Mouse (Mus musculus) right cerebral cortex, postnatal 4 days (tissue): ENCODE data around the gene Gm10282.

Experiments used
- DNase-seq: peaks from one replicate; pipeline ENCODE4 v3.0.0-alpha.2; 2022

Gene Gm10282

DNA sequence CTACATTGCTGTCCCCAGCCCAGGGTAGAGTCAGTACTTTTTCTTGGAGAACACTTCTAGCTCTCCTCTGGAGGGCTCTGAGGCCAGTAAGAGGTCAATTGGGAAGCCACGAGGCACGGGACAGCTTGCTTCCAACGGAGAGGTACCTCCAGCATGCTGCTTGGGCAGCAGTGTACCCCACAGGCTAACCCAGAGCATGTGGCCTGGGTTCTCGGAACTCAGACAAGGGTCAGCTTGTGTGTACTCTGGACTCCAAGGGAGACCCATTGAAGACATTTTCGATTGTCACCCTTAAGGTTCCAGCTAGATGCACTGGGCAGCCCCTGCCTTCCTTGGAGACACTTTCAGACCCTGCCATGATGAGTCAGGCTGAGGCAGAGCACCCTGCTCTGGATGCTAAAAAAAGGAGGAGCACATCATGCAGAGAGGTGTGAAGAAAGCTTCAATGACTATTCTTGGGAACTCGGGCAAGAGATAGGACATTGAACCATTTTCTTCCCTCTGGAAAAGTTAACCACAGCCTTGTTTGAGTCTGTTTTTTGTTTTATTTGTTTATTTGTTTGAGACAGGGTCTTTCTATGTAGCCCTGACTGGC, 18.2 kb upstream of the Gm10282 start:
- no peak for DNase-seq

- no peak for DNase-seq
Measured at GRCm38 (mm10) chr8:72322471-72322889, 17.4 kb upstream of the Gm10282 start.

DNA sequence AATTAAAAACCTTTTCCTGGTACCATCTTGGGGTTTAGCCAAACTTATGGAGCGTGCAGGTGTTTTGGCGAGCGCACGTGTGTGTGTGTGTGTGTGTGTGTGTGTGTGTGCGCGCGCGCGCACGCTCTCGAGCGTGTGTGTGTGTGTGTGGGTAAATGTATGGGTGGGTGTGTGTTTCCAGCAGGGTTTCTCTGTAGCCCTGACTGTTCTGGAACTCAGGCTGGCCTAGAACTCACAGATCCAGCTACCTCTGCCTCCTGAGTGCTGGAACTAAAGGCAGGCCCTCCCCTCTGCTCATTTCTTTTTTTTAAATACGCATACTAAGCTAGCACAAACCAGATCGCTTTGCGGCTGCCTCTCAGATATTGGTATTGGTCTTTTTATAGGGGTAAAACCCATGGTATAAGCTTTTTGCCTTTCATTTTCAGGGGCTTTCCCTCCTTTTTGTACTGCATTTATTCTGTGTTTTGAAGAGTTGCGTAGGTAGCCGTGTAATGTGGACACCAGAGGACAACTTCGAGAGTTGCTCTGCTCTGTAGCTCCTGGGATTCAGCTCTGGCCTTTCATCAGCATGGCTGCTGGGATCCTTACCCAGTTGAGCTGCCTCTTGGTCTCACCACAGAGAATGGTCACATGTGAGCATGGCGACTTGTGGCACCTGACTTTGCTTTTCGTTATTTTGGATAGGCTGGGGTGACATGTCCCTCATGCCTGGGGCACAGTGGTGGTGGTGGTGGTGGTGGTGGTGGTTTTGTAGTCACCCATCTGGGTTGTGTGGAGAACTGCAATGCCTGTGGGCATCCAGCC, 16.8 kb upstream of the Gm10282 start:
- no peak for DNase-seq

DNA sequence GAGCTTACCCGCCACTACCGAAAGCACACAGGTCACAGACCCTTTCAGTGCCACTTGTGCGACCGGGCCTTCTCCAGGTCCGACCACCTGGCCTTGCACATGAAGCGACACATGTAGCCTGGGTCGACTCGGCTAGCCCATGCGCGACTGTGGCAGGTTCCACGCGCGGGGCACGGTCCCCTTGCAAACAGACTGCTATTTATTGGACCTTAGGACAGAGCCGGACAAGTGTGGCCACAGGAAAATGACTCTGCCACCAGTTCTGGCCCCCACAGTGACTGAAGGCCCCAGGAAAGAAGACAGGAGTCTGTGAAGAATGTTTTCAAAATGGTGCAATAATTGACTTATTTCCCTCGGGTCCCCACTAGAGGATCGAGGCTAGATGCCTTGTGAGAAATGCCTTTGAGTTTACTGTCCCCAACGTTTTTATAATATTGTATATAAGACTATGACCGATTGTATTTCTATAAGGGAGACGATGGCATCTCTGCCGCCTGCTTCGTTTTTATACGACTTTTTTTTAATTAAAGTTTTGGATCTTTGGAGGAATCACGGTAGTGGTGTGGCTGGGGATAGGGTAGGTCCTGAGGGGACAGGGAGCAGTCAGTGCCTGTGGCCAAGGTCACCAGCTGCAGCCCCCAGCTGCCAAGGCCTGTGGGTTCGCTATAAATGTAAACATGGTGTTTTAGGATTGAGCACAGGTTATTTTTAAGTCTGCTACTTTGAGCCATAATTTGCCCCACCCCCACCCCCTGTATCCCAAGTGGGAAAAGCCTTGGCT, 15.9 kb upstream of the Gm10282 start:
- no peak for DNase-seq

GRCm38 (mm10) chr8:72319921-72320802, 15.1 kb upstream of the Gm10282 start:
- peak; percentile 20 for DNase-seq

- peak; percentile 35 for DNase-seq
Measured at GRCm38 (mm10) chr8:72319397-72319796, 14.3 kb upstream of the Gm10282 start.

GRCm38 (mm10) chr8:72318801-72319322, 13.8 kb upstream of the Gm10282 start, which contains the start of gene Klf2:
TSS of gene Klf2 (plus strand) at chr8:72319033.
- DNase-seq, result peak; percentile 88

GRCm38 (mm10) chr8:72317741-72318301, 12.8 kb upstream of the Gm10282 start:
- DNase-seq, result no peak

DNA sequence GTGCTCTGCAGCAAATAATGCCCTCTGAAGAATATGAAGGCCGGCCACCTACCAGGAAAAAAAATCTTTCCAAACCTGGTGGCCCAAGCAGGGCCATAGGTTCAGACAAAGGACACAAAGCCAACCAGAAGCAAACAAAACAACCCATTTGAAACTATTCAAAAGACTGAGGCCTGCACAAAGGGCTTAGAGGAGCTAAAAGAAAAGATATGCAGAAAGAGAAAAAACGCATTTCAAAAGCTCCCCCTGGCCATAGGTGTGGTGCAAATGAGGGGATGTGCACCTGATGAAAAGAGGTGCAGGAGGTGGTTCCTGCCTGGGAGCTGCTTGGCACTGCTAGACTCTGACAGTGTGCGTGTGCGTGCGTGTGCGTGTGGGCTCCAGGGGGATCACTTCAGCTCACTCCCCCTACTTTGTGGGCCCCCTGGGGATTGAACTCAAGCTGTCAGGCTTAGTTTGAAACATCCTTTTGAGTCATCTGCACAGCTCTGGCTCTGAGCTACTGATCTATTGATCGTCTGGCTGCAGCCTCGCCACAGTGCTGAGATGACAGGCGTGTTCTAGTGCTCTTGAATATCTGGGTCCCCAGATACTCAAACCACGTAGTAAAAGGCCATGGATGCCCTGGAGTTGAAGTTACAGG, 11.1 kb upstream of the Gm10282 start:
- DNase-seq, result no peak

DNA sequence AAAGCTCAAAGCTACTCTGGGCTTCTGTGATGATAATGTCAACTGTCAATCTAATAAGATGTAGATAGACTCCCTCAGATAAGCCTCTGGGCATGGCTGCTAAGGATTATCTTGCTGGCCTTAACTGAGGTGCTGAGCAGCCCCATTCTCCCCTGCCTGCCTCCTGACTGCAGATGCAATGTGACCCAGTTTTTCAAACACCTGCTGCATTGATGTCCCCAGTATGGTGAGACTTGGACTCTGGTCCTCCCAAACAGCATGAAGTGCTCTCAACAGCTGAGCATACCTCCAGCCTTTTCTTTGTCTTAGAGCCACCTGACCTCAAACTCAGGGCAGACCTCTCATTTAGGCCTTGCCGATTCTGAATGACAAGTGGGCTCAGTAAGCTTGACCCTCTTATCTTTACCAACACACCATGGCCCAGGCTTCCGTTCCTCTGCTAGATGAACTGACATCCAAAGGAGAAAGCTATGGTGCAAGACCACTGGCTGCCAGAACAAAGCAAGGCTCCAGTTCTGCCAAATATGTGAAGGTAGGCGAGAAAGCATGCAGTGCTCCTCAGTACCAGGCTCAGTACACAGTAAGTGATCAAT, 8.0 kb upstream of the Gm10282 start:
- DNase-seq, result no peak

DNA sequence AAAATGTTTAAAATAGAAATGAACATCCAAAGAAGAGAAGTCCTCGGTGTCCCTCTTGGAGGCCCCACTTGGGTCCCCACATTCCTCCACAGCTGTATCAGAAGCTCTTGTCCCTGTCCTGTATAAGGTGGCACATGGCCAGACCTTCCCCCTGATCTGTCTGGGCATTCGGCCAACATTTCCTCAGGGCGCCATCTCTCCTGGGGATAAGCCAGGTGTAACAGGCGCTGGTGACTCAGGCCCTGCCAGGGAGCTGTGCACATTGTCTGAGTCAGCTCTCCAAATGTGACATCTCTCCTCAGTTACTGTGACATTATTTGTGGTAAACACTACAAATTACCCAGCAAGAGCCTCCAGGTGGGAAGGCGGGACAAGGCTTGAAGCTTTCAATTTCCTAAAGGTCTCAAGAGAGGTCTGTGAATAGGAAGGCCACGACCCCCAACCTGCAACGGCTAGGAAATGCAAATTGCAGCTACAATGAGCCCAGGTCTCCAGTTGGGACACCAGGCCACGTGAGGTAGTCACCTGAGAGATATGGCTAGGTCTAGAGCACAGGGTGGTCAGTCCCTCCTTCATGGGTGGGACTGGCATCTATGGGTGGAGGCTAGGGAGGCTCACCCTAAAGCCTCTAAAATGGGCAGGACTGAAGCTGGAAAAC, 5.9 kb upstream of the Gm10282 start:
- DNase-seq, result peak; percentile 33

DNA sequence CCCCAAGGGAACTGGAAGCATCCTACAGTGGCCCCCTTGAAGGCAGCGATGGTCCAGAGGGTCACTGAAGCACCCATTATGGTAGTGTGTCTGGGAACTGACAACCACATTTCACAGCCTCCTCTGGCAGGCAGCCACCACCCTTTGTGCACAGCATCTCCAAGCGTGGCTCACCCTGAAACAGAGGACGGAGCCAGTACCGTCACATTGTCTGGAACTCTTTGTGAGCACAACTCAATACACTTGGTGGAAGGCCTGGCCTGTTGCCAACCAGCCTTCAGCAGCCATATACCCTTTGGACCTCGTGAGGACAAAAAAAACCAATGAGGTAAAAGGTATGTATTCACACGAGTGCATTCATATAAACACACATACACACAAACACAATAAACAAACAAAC, 3.2 kb upstream of the Gm10282 start:
- peak; percentile 25 for DNase-seq

DNA sequence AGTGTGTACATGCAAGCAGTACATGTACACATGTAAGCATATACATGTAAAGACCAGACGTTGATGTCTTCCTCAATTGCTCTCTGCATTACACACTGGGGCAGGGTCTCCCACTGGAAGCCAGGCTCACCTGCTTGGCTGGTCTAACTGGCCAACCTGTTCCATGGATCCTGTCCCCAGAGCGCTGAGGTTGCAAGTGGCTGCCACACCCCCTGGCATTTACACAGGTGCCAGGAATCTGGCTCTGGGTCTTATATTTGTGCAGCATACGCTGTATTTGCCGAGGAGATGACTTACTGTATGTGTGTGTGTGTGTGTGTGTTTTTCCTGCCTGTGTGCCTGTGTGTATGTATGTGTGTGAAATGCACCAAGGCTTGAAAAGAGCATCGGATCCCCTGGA, 1.9 kb upstream of the Gm10282 start:
- no peak for DNase-seq

- DNase-seq, result no peak
Measured at GRCm38 (mm10) chr8:72303633-72304032, 1.4 kb downstream of the Gm10282 start.

DNA sequence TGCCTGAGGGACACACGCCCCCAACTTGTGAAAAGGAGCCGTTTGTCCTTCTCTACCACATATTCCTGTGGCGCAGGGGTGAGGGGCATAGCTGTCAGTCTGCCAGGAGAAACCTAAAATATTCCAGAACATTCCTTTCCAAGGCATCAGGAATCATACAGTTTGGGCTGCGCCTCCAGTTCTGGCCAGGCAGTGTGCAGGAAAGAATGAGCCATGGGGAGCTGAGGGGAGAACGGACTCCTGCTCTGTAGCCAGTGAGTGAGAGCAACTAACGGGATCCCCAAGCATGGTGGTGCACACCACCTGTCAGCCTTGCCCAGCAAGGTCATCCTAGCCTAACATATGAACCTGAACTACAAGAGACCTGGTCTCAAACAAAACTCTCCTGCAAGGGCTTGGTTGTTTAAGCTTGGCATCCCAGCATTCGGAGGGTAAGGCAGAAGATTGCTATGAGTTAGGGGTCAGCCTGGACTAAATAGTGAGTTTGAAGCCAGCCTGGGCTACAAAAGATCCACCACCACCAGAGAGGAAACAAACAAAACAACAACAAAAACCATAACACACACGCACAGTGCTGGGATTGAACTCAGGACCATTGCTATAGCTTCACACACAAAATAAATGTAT, 2.0 kb downstream of the Gm10282 start:
- DNase-seq, result no peak

DNA sequence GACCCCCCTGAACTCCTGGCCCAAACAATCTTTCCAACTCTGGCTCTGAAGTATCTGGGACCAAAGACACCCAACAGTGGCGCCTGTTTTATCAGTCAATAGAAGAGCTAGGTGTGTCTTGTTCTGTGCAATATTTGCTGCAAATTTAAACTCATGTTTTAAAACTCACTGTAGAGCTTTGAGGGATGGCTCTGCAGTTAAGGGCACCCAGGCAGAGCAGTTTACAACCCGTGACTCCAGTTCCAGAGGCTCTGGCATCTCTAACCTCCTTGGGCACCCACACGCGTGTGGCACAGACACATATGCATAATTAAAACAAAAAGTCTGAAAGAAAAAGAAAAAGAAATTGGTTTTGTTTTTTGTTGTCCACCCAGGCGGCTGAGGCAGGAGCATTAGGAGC, 3.6 kb downstream of the Gm10282 start:
- DNase-seq, result no peak

DNA sequence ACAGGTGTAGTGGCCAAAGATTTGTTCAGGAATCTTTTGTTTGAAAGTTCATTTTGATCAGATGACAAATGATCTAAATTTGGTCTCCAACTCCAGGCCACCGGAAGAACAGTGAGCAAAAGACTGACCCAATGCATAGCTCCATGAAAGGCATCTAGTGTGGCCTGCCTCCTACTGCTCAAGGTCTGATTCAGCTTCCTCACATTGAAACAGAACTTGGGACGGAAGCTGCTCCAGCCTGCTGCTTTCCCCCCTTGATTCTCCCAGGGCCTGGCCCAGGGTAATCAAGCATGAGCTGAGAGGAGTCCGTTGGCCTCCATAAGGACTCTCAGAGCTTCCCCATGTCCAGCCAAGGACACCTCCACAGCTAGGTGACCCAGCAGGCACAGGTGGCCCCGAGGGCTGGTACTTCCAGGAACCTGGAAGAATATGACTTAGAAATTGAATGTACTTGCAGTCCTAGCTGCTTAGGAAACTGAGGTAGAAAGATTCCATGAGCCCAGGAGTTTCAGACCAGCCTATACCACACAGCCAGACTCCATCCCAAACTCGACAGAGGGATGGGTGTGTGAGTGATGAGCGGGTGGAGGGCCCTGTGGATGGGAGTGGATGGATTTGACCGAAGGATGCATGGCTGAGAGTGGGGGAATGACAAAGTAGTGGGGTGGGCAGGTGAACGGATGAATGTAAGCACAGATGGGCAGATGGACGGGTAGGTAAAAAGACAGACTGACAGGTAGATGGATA, 4.2 kb downstream of the Gm10282 start:
- no peak for DNase-seq

DNA sequence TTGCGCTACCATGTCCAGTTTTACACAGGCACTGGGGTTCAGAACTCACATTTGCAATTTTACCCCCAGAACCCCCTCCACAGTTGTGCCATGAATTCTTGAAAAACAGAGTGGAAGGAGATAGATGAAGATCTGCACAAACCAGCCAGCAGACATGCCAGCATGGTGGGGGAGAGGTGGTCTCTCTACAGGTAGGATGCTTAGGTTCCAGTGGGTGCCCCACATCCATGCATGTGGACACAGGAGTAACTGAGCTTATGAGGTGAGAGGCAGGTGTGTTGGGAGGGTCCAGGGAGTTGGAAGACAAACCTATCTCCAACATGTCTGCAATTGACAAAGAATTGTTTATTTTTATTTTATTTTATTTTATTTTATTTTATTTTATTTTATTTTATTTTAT, 6.1 kb downstream of the Gm10282 start:
- no peak for DNase-seq

- DNase-seq, result no peak
Measured at GRCm38 (mm10) chr8:72296561-72296960, 8.5 kb downstream of the Gm10282 start.
